Mouse (Mus musculus) testis, adult 2 months (tissue): ENCODE measurements around the gene Gm6377. TPM values are rescaled to one million over a fixed set of nuclear protein-coding genes. Genes with fewer than 3 reads are reported as not detected.

Experiments
- H3K27ac ChIP-seq: fragments of 200-500 bp; 2 replicates; pipeline ENCODE4 v1.5.1; 2012; ENCODE audit warnings: low read depth, low read length; ENCODE audit not compliant: control insufficient read depth, insufficient read depth
- H3K27me3 ChIP-seq: fragments of 200-500 bp; 2 replicates; pipeline ENCODE4 v1.6.1; 2012; ENCODE audit warnings: mild to moderate bottlenecking, low read length, moderate library complexity; ENCODE audit not compliant: control insufficient read depth, insufficient read depth
- H3K36me3 ChIP-seq: fragments of 200-500 bp; 2 replicates; pipeline ENCODE4 v1.6.1; 2012; ENCODE audit warnings: mild to moderate bottlenecking, low read length; ENCODE audit not compliant: control insufficient read depth, insufficient read depth
- H3K4me1 ChIP-seq: fragments of 200-500 bp; 2 replicates; pipeline ENCODE4 v1.6.1; 2012; ENCODE audit warnings: low read length; ENCODE audit not compliant: control insufficient read depth, insufficient read depth
- H3K4me3 ChIP-seq: fragments of 200-500 bp; 2 replicates; pipeline ENCODE4 v1.5.1; 2012; ENCODE audit warnings: low read depth, mild to moderate bottlenecking, low read length, moderate library complexity, mixed read lengths; ENCODE audit not compliant: control insufficient read depth
- CTCF ChIP-seq: fragments of 200-500 bp; IDR thresholded peaks from 2 replicates; pipeline ENCODE4 v1.5.1; 2012; ENCODE audit warnings: low read depth, mild to moderate bottlenecking, inconsistent platforms, low read length, moderate library complexity; ENCODE audit not compliant: control insufficient read depth, insufficient read depth, insufficient replicate concordance
- POLR2A ChIP-seq: fragments of 200-500 bp; IDR thresholded peaks from 2 replicates; pipeline ENCODE4 v1.6.1; 2012; ENCODE audit warnings: low read depth, mild to moderate bottlenecking, inconsistent platforms, low read length, moderate library complexity; ENCODE audit not compliant: control insufficient read depth
- polyA plus RNA-seq: library from polyadenylated mRNA; depleted of rRNA; stranded (reverse); fragments of >200 nt; gene quantifications from 2 replicates; pipeline ENCODE4 v1.2.3, GENCODE M21; 2012; rRNA removed

Gene Gm6377
- polyA plus RNA-seq: not detected in 2 replicates

- TF ChIP-seq CTCF: no peak
- no peak for TF ChIP-seq POLR2A
- Histone ChIP-seq H3K36me3 (no peaks in the 10 kb centered on the region), H3K27ac (no peak within 1 kb of the TSS), H3K4me1 (no peaks in the 10 kb centered on the region), H3K4me3 (no peak within 1 kb of the TSS), H3K27me3 (no peaks in the 10 kb centered on the region)
Measured at GRCm38 (mm10) chrX:109196468-109196867, at the start of gene Gm6377. Gene Gm6377 (plus strand): TSS chrX:109196756.

GRCm38 (mm10) chrX:109147108-109147507 is 49.4 kb upstream of the Gm6377 start:
- TF ChIP-seq CTCF: no peak
- no peak for TF ChIP-seq POLR2A
- Histone ChIP-seq H3K4me1 (no peaks in the 10 kb centered on the region), H3K36me3 (no peaks in the 10 kb centered on the region), H3K27me3 (no peaks in the 10 kb centered on the region), H3K4me3 (no peak overlapping the region), H3K27ac (no peak overlapping the region)

- Histone ChIP-seq H3K4me1 (no peaks in the 10 kb centered on the region), H3K36me3 (no peaks in the 10 kb centered on the region), H3K27ac (no peak overlapping the region), H3K4me3 (no peak overlapping the region), H3K27me3 (no peaks in the 10 kb centered on the region)
- TF ChIP-seq CTCF: no peak
- no peak for TF ChIP-seq POLR2A
Measured at GRCm38 (mm10) chrX:109151228-109151627, 45.3 kb upstream of the Gm6377 start.

GRCm38 (mm10) chrX:109160326-109160725 is 36.2 kb upstream of the Gm6377 start:
- no peak overlapping the region for H3K27ac ChIP-seq

GRCm38 (mm10) chrX:109160901-109161300 is 35.7 kb upstream of the Gm6377 start:
- Histone ChIP-seq H3K4me3 (no peak overlapping the region), H3K27ac (no peak overlapping the region), H3K36me3 (no peaks in the 10 kb centered on the region), H3K4me1 (no peaks in the 10 kb centered on the region), H3K27me3 (no peaks in the 10 kb centered on the region)
- TF ChIP-seq CTCF (no peak), POLR2A (no peak)

More at GRCm38 (mm10) chrX:109160326-109160725, 36.2 kb upstream of the Gm6377 start:
- H3K4me1 ChIP-seq: no peaks in the 10 kb centered on the region
- H3K27me3 ChIP-seq: no peaks in the 10 kb centered on the region
- H3K36me3 ChIP-seq: no peaks in the 10 kb centered on the region
- TF ChIP-seq CTCF (no peak), POLR2A (no peak)
- no peak overlapping the region for H3K4me3 ChIP-seq

- H3K27ac ChIP-seq: no peak overlapping the region
- TF ChIP-seq POLR2A (no peak), CTCF (no peak)
- no peak overlapping the region for H3K4me3 ChIP-seq
- no peaks in the 10 kb centered on the region for H3K27me3 ChIP-seq
- H3K4me1 ChIP-seq: no peaks in the 10 kb centered on the region
- H3K36me3 ChIP-seq: no peaks in the 10 kb centered on the region
Measured at GRCm38 (mm10) chrX:109175038-109175437, 21.5 kb upstream of the Gm6377 start.

- Histone ChIP-seq H3K27me3 (no peaks in the 10 kb centered on the region), H3K4me3 (no peak overlapping the region), H3K27ac (no peak overlapping the region), H3K4me1 (no peaks in the 10 kb centered on the region), H3K36me3 (no peaks in the 10 kb centered on the region)
- no peak for TF ChIP-seq POLR2A
- TF ChIP-seq CTCF: no peak
Measured at GRCm38 (mm10) chrX:109175470-109175869, 21.1 kb upstream of the Gm6377 start.
